Mouse (Mus musculus) lung, adult 2 months (tissue): Measurements from ENCODE around the gene Pcdh7.

ENCODE experiments used
- CTCF ChIP-seq: fragments of 200-500 bp; IDR thresholded peaks from 2 replicates; pipeline ENCODE4 v1.5.1; 2011; ENCODE audit warnings: mild to moderate bottlenecking, low read length, control low read depth; ENCODE audit not compliant: insufficient read depth
- POLR2A ChIP-seq: fragments of 200-500 bp; IDR thresholded peaks from 2 replicates; pipeline ENCODE4 v1.6.1; 2011; ENCODE audit warnings: low read depth, mild to moderate bottlenecking, control low read depth, low read length, borderline replicate concordance; ENCODE audit errors: extremely low read depth

DNA sequence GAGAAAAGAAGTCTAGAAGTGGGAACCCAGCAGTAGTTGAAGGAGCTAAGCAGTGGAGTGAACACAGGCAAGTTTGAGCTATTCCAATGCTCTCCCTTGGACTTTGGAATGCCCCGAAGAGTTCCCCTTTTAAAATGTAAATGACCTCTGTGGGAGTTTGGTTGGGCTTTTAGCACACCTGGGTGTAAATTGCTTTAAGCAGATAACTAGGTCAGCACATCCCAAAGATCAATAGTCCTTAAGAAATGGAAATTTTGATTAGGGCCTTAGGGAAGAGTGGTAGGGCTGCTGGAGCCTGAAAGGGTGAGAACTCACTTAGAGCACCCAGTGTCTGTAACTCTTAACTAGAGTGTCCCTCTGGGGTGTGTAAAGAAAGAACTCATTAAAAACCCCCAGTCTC lies 15.7 kb downstream of the Pcdh7 start:
- TF ChIP-seq CTCF (no peak), POLR2A (no peak)
